Mouse (Mus musculus): Measurements from ENCODE around the gene Nckap1l. TPM values are rescaled to one million over a fixed set of nuclear protein-coding genes. Genes with fewer than 3 reads are reported as not detected.
A peak's percentile ranks its signal among the peaks of the same experiment; 100 is the strongest.

Nckap1l gene
- polyA plus RNA-seq, 1 experiment, result 0.90 TPM

- no peak overlapping the region for H3ac ChIP-seq (ENCODE audit: control insufficient read depth, insufficient read length)
- TF ChIP-seq MAX (IDR thresholded peaks at IDR 0.05; ENCODE audit: low read depth) (no peak), MYOG (IDR thresholded peaks at IDR 0.05; ENCODE audit: control insufficient read depth in 1 of 3, insufficient read depth in 1 of 3, insufficient read length in 2 of 3, low read depth in 2 of 3) (no peak), SRF (IDR thresholded peaks at IDR 0.05; ENCODE audit: control insufficient read depth, insufficient read length, low read depth) (no peak), POLR2A (IDR thresholded peaks at IDR 0.05; ENCODE audit: insufficient read length, low read depth) (no peak), CEBPB (IDR thresholded peaks at IDR 0.05; ENCODE audit: insufficient read depth, poor library complexity, severe bottlenecking) (no peak), USF1 (IDR thresholded peaks at IDR 0.05; ENCODE audit: low read depth) (no peak), MYOD1 (IDR thresholded peaks at IDR 0.05; ENCODE audit: control insufficient read depth in 1 of 3, insufficient read length in 2 of 3, low read depth in 2 of 3) (no peak), TCF12 (IDR thresholded peaks at IDR 0.05; ENCODE audit: insufficient read depth, poor library complexity, severe bottlenecking) (no peak), TCF3 (IDR thresholded peaks at IDR 0.05; ENCODE audit: insufficient read length, low read depth) (no peak), POLR2AphosphoS2 (IDR thresholded peaks at IDR 0.05; ENCODE audit: insufficient read length, low read depth) (no peak), E2F4 (IDR thresholded peaks at IDR 0.05; ENCODE audit: insufficient read depth) (no peak), REST (IDR thresholded peaks at IDR 0.05; ENCODE audit: insufficient read depth, insufficient read length) (no peak)
- peaks cover 5% of the 10 kb centered on the region for H3K27me3 ChIP-seq (ENCODE audit: control insufficient read depth, insufficient read depth, insufficient read length)
- no peaks in the 10 kb centered on the region for H3K36me3 ChIP-seq (ENCODE audit: control insufficient read depth, insufficient read depth)
- no peak overlapping the region for H3K4me2 ChIP-seq (ENCODE audit: low read depth)
- no peaks in the 10 kb centered on the region for H3K79me2 ChIP-seq (ENCODE audit: control insufficient read depth, insufficient read depth)
- no peak overlapping the region for H3K4me3 ChIP-seq
These were observed 855 bp downstream of the Nckap1l start for GRCm38 (mm10) chr15:103454449-103454848.

- Histone ChIP-seq H3K4me2 (ENCODE audit: low read depth) (no peak overlapping the region), H3K79me2 (ENCODE audit: control insufficient read depth, insufficient read depth) (no peaks in the 10 kb centered on the region), H3ac (ENCODE audit: control insufficient read depth, insufficient read length) (no peak overlapping the region), H3K4me3 (no peak overlapping the region), H3K27me3 (ENCODE audit: control insufficient read depth, insufficient read depth, insufficient read length) (no peaks in the 10 kb centered on the region), H3K36me3 (ENCODE audit: control insufficient read depth, insufficient read depth) (no peaks in the 10 kb centered on the region)
- no peak for TF ChIP-seq POLR2A (IDR thresholded peaks at IDR 0.05; ENCODE audit: insufficient read length, low read depth)
- TF ChIP-seq TCF3 (IDR thresholded peaks at IDR 0.05; ENCODE audit: insufficient read length, low read depth), result no peak
- no peak for TF ChIP-seq USF1 (IDR thresholded peaks at IDR 0.05; ENCODE audit: low read depth)
- no peak for TF ChIP-seq MAX (IDR thresholded peaks at IDR 0.05; ENCODE audit: low read depth)
- TF ChIP-seq MYOG (IDR thresholded peaks at IDR 0.05; ENCODE audit: control insufficient read depth in 1 of 3, insufficient read depth in 1 of 3, insufficient read length in 2 of 3, low read depth in 2 of 3), result no peak
- no peak for TF ChIP-seq CEBPB (IDR thresholded peaks at IDR 0.05; ENCODE audit: insufficient read depth, poor library complexity, severe bottlenecking)
- TF ChIP-seq SRF (IDR thresholded peaks at IDR 0.05; ENCODE audit: control insufficient read depth, insufficient read length, low read depth), result no peak
- TF ChIP-seq E2F4 (IDR thresholded peaks at IDR 0.05; ENCODE audit: insufficient read depth), result no peak
- TF ChIP-seq TCF12 (IDR thresholded peaks at IDR 0.05; ENCODE audit: insufficient read depth, poor library complexity, severe bottlenecking), result no peak
- TF ChIP-seq REST (IDR thresholded peaks at IDR 0.05; ENCODE audit: insufficient read depth, insufficient read length), result no peak
- no peak for TF ChIP-seq POLR2AphosphoS2 (IDR thresholded peaks at IDR 0.05; ENCODE audit: insufficient read length, low read depth)
- TF ChIP-seq MYOD1 (IDR thresholded peaks at IDR 0.05; ENCODE audit: control insufficient read depth in 1 of 3, insufficient read length in 2 of 3, low read depth in 2 of 3), result no peak
These were observed 9.1 kb downstream of the Nckap1l start for GRCm38 (mm10) chr15:103462539-103463261.

GRCm38 (mm10) chr15:103471488-103472194 is 18.0 kb downstream of the Nckap1l start:
- TF ChIP-seq REST (IDR thresholded peaks at IDR 0.05; ENCODE audit: insufficient read depth, insufficient read length), result no peak

GRCm38 (mm10) chr15:103472265-103472664 is 18.7 kb downstream of the Nckap1l start:
- Histone ChIP-seq H3K79me2 (ENCODE audit: control insufficient read depth, insufficient read depth) (no peaks in the 10 kb centered on the region), H3K4me2 (ENCODE audit: low read depth) (no peak overlapping the region), H3K36me3 (ENCODE audit: control insufficient read depth, insufficient read depth) (no peaks in the 10 kb centered on the region), H3ac (ENCODE audit: control insufficient read depth, insufficient read length) (no peak overlapping the region), H3K27me3 (ENCODE audit: control insufficient read depth, insufficient read depth, insufficient read length) (no peaks in the 10 kb centered on the region), H3K4me3 (no peak overlapping the region)
- TF ChIP-seq E2F4 (IDR thresholded peaks at IDR 0.05; ENCODE audit: insufficient read depth) (no peak), REST (IDR thresholded peaks at IDR 0.05; ENCODE audit: insufficient read depth, insufficient read length) (no peak), TCF3 (IDR thresholded peaks at IDR 0.05; ENCODE audit: insufficient read length, low read depth) (no peak), MYOG (IDR thresholded peaks at IDR 0.05; ENCODE audit: control insufficient read depth in 1 of 3, insufficient read depth in 1 of 3, insufficient read length in 2 of 3, low read depth in 2 of 3) (no peak), POLR2AphosphoS2 (IDR thresholded peaks at IDR 0.05; ENCODE audit: insufficient read length, low read depth) (no peak), CEBPB (IDR thresholded peaks at IDR 0.05; ENCODE audit: insufficient read depth, poor library complexity, severe bottlenecking) (no peak), MAX (IDR thresholded peaks at IDR 0.05; ENCODE audit: low read depth) (no peak), POLR2A (IDR thresholded peaks at IDR 0.05; ENCODE audit: insufficient read length, low read depth) (no peak), TCF12 (IDR thresholded peaks at IDR 0.05; ENCODE audit: insufficient read depth, poor library complexity, severe bottlenecking) (no peak), SRF (IDR thresholded peaks at IDR 0.05; ENCODE audit: control insufficient read depth, insufficient read length, low read depth) (no peak), USF1 (IDR thresholded peaks at IDR 0.05; ENCODE audit: low read depth) (no peak), MYOD1 (IDR thresholded peaks at IDR 0.05; ENCODE audit: control insufficient read depth in 1 of 3, insufficient read length in 2 of 3, low read depth in 2 of 3) (no peak)

More at GRCm38 (mm10) chr15:103471488-103472194, 18.0 kb downstream of the Nckap1l start:
- H3K27me3 ChIP-seq (ENCODE audit: control insufficient read depth, insufficient read depth, insufficient read length), result no peaks in the 10 kb centered on the region
- H3ac ChIP-seq (ENCODE audit: control insufficient read depth, insufficient read length), result no peak overlapping the region
- no peak overlapping the region for H3K4me3 ChIP-seq
- H3K4me2 ChIP-seq (ENCODE audit: low read depth), result peak overlapping the region; percentile 21
- H3K36me3 ChIP-seq (ENCODE audit: control insufficient read depth, insufficient read depth), result no peaks in the 10 kb centered on the region
- no peaks in the 10 kb centered on the region for H3K79me2 ChIP-seq (ENCODE audit: control insufficient read depth, insufficient read depth)

Measured in myocyte (in vitro differentiated cells).